Mouse (Mus musculus) thymus, adult 18-20 months (tissue): Measurements from ENCODE around the gene Rsc1a1.

Experiments used
- DNase-seq, 2 experiments: peaks; one replicate each; pipeline ENCODE4 v3.0.0; 2022; ENCODE audit warnings: mixed read lengths in 2 of 2

Gene Rsc1a1

GRCm38 (mm10) chr4:141653044-141653443 is 32.4 kb downstream of the Rsc1a1 start:
- no peak for DNase-seq

- no peak for DNase-seq
Measured at GRCm38 (mm10) chr4:141651944-141652343, 33.5 kb downstream of the Rsc1a1 start.

DNA sequence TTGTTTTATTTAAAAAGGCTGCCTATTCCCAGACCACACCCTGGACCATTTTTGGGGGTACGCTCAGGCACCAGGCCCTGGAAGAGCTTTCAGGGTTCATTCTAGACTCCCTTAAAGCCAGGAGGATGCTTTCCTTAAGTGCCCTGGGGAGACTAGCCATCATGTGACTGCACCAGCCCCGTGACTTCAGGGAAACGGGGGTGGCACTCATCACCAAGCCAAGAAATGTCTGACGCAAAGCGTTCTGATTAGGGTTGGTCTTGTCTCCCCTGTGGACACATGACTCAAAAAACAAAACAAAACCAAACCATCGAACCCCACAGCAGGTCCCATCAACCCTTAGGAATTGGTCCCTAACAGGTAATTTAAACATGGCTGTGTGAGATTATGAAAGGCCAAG is 34.1 kb downstream of the Rsc1a1 start:
- DNase-seq: no peak

DNA sequence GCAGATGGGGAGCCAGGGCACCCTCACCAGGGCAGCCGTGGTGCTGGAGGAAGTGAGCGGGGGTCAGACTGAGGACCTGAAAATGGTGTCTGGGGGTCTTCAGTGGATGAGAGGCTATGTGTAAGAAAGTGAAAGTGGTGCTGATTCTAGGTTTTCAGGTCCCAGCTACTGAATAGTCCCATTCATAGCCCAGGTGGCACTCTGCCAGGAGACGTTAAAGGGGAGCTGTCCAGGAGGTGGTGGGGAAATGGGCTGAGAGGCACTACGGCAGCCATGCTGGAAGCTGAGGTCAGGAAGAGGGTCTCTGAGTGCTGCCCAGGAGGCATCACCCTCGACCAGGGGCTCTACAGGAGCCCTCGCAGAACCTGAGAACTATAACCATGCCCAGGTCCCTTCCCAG is 36.2 kb downstream of the Rsc1a1 start:
- no peak for DNase-seq

GRCm38 (mm10) chr4:141648262-141648661 is 37.1 kb downstream of the Rsc1a1 start:
- no peak for DNase-seq

DNA sequence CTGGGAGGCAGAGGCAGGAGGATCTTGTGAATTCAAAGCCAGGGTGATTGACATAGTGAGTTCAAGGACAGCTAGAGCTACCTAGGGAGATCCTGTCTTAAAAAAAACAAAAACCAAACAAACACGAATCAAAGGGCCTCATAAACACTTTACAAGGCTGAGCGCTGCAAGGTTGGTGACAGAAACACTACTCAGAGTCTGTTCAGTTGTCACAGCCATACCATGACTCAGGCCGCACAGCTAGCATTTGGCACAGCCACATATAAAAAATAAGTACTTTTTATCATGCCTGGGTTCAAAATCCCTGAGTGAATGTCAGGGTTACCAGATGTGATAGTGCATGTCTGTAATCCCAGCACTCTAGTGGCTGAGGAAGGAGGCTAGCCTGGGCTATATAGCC is 38.2 kb downstream of the Rsc1a1 start:
- no peak for DNase-seq

DNA sequence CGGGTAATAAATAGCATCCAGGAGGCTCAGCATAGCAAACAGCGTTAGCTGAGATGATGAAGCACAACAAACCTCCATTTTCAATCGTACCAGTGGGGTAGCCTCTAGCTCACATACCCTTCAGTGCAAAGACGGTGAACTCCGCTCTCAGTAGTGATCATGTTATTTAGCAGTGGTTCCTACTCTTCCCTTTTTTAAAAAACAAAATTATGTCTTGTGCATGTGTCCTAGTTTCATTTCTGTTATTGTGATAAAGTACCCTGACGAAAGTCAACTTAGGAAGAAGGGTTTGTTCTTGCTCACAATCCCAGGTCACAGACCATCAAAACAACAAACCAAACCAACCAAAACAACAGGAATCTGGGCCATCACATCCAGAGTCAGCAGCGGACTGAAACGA is 39.4 kb downstream of the Rsc1a1 start:
- DNase-seq: no peak

- DNase-seq: no peak
Measured at GRCm38 (mm10) chr4:141643118-141643855, 42.1 kb downstream of the Rsc1a1 start.

- DNase-seq: no peak
Measured at GRCm38 (mm10) chr4:141641961-141642811, 43.2 kb downstream of the Rsc1a1 start.

DNA sequence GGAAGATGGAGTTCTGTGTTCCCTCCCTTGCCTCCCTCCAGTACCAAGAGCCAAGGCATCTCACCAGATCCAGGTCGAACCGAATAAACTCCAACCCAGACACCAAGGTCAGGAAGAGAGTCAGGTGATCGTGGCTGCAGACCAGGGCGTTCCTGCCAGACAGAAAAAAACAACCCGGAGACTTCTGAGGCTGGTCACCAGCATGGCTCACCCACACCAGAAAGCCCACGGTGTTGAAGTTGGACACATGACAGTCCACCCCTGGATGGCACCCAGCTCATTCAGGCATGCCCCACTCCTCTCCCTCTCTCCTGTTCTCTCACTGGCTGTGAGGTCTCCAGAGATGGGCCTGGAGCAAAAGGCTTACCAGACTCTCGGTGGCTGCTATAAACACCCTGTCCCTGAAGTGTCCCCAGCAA is 44.0 kb downstream of the Rsc1a1 start:
- no peak for DNase-seq

- no peak for DNase-seq
Measured at GRCm38 (mm10) chr4:141639474-141639873, 45.9 kb downstream of the Rsc1a1 start.

DNA sequence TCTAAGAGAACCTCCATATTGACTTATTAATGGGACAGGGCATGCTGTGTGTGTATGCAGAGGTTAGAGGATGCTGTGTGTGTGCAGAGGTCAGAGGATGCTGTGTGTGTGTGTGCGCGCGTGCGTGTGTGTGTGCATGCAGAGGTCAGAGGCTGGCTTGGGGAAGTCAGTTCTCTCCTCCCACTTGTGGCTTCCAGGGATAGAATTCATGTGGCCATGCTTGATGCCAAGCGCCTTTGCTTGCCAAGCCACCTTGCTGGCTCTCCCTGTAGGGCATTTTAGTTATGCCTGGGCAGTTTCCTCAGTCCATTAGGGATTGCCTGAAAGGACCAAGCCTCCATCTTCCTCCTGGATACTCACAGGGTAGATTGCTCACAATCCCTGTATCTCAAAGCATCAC is 48.7 kb downstream of the Rsc1a1 start:
- DNase-seq: no peak

- DNase-seq: no peak
Measured at GRCm38 (mm10) chr4:141635991-141636390, 49.4 kb downstream of the Rsc1a1 start.
